Mouse (Mus musculus) MEL (cell line): ENCODE measurements around the gene Telo2. TPM values are rescaled to one million over a fixed set of nuclear protein-coding genes. Genes with fewer than 3 reads are reported as not detected.

ENCODE experiments used
- DNase-seq: peaks from one replicate; pipeline ENCODE4 v3.0.0; 2011; ENCODE audit warnings: low read depth, low spot score
- H3K27ac ChIP-seq: 2 replicates; pipeline ENCODE4 v1.5.1; 2012; ENCODE audit warnings: low read depth, mild to moderate bottlenecking, control low read depth, low read length, moderate library complexity; ENCODE audit not compliant: control insufficient read depth
- H3K27me3 ChIP-seq, 2 experiments: fragments of 150-350 bp in 1 of 2; sonication (generic) in 1 of 2; 2 replicates each; pipeline ENCODE4 v1.6.1; 2012; ENCODE audit warnings: low read length in 2 of 2, mild to moderate bottlenecking in 2 of 2, improper control_type of control experiment in 1 of 2, moderate library complexity in 1 of 2; ENCODE audit not compliant: insufficient read depth in 2 of 2, control insufficient read depth in 1 of 2
- H3K36me3 ChIP-seq, 2 experiments: 2 replicates each; pipeline ENCODE4 v1.6.1; 2012 to 2014; ENCODE audit warnings: low read length in 2 of 2, improper control_type of control experiment in 1 of 2, inconsistent platforms in 1 of 2, mild to moderate bottlenecking in 1 of 2; ENCODE audit not compliant: insufficient read depth in 2 of 2, control insufficient read depth in 1 of 2
- H3K4me1 ChIP-seq, 2 experiments: fragments of 150-350 bp in 1 of 2; sonication (generic) in 1 of 2; 2 replicates each; pipeline ENCODE4 v1.6.1; 2012; ENCODE audit warnings: low read length in 2 of 2, improper control_type of control experiment in 1 of 2, mild to moderate bottlenecking in 1 of 2; ENCODE audit not compliant: insufficient read depth in 2 of 2, control insufficient read depth in 1 of 2
- H3K4me3 ChIP-seq, 2 experiments: fragments of 150-350 bp in 1 of 2; sonication (generic) in 1 of 2; 2 replicates each; pipeline ENCODE4 v1.5.1; 2012; ENCODE audit warnings: low read depth in 2 of 2, low read length in 2 of 2, mild to moderate bottlenecking in 2 of 2, moderate library complexity in 2 of 2, control low read depth in 1 of 2, improper control_type of control experiment in 1 of 2; ENCODE audit not compliant: control insufficient read depth in 1 of 2, insufficient read depth in 1 of 2
- H3K79me2 ChIP-seq: 2 replicates; pipeline ENCODE4 v1.6.1; 2012; ENCODE audit warnings: mild to moderate bottlenecking, low read length, moderate library complexity; ENCODE audit not compliant: control insufficient read depth, poor library complexity, insufficient read depth
- H3K9ac ChIP-seq: 2 replicates; pipeline ENCODE4 v1.6.1; 2012; ENCODE audit warnings: low read depth, mild to moderate bottlenecking, control low read depth, low read length, moderate library complexity; ENCODE audit not compliant: control insufficient read depth, poor library complexity, severe bottlenecking
- H3K9me3 ChIP-seq: fragments of 150-350 bp; sonication (generic); replicated peaks from 2 replicates; pipeline ENCODE4 v1.6.1; 2012; ENCODE audit warnings: mild to moderate bottlenecking, low read length, improper control_type of control experiment, moderate library complexity; ENCODE audit not compliant: insufficient read depth
- BHLHE40 ChIP-seq: IDR thresholded peaks from 2 replicates; pipeline ENCODE4 v1.6.1; 2012; ENCODE audit warnings: low read depth, mild to moderate bottlenecking, inconsistent platforms, low read length, improper control_type of control experiment, borderline replicate concordance
- CHD1 ChIP-seq: IDR thresholded peaks from 2 replicates; pipeline ENCODE4 v1.6.1; 2012; ENCODE audit warnings: low read depth, mild to moderate bottlenecking, inconsistent platforms, low read length, improper control_type of control experiment
- CHD2 ChIP-seq: IDR thresholded peaks from 2 replicates; pipeline ENCODE4 v1.6.1; 2011; ENCODE audit warnings: low read length, improper control_type of control experiment
- CTCF ChIP-seq, 3 experiments: IDR thresholded peaks in 2 of 3; conservative IDR thresholded peaks in 1 of 3; 2 replicates each; pipeline ENCODE4 v1.5.1; 2011 to 2012; ENCODE audit warnings: low read length in 3 of 3, low read depth in 2 of 3, mild to moderate bottlenecking in 2 of 3, improper control_type of control experiment in 1 of 3, inconsistent platforms in 1 of 3, mixed read lengths in 1 of 3, moderate library complexity in 1 of 3; ENCODE audit not compliant: control insufficient read depth in 1 of 3, insufficient read depth in 1 of 3, poor library complexity in 1 of 3, severe bottlenecking in 1 of 3
- E2F4 ChIP-seq: IDR thresholded peaks from 2 replicates; pipeline ENCODE4 v1.6.1; 2011; ENCODE audit warnings: low read depth, low read length, improper control_type of control experiment, borderline replicate concordance
- ELF1 ChIP-seq: IDR thresholded peaks from 2 replicates; pipeline ENCODE4 v1.6.1; 2014; ENCODE audit warnings: low read depth, mild to moderate bottlenecking, inconsistent platforms, low read length, improper control_type of control experiment, moderate library complexity
- EP300 ChIP-seq, 2 experiments: IDR thresholded peaks; 2 replicates each; pipeline ENCODE4 v1.6.1; 2011; ENCODE audit warnings: improper control_type of control experiment in 2 of 2, low read length in 2 of 2, low read depth in 1 of 2, mild to moderate bottlenecking in 1 of 2
- GABPA ChIP-seq: IDR thresholded peaks from 2 replicates; pipeline ENCODE4 v1.6.1; 2012; ENCODE audit warnings: low read depth, mild to moderate bottlenecking, inconsistent platforms, low read length, improper control_type of control experiment, moderate library complexity
- GATA1 ChIP-seq: IDR thresholded peaks from 2 replicates; pipeline ENCODE4 v1.6.1; 2011; ENCODE audit warnings: low read depth, low read length, improper control_type of control experiment
- HCFC1 ChIP-seq: IDR thresholded peaks from 2 replicates; pipeline ENCODE4 v1.6.1; 2012; ENCODE audit warnings: low read depth, mild to moderate bottlenecking, inconsistent platforms, low read length, improper control_type of control experiment, moderate library complexity
- JUND ChIP-seq: IDR thresholded peaks from 2 replicates; pipeline ENCODE4 v1.6.1; 2011; ENCODE audit warnings: low read depth, mild to moderate bottlenecking, improper control_type of control experiment, low read length
- KAT2A ChIP-seq: conservative IDR thresholded peaks from 2 replicates; pipeline ENCODE4 v1.6.1; 2012; ENCODE audit warnings: low read depth, low read length, improper control_type of control experiment, inconsistent platforms
- MAFK ChIP-seq: IDR thresholded peaks from 2 replicates; pipeline ENCODE4 v1.6.1; 2011; ENCODE audit warnings: low read depth, mild to moderate bottlenecking, low read length, improper control_type of control experiment, borderline replicate concordance
- MAX ChIP-seq: IDR thresholded peaks from 2 replicates; pipeline ENCODE4 v1.6.1; 2011; ENCODE audit warnings: low read length, improper control_type of control experiment
- MXI1 ChIP-seq: IDR thresholded peaks from 2 replicates; pipeline ENCODE4 v1.6.1; 2011; ENCODE audit warnings: mild to moderate bottlenecking, low read depth, low read length, improper control_type of control experiment
- MYB ChIP-seq: IDR thresholded peaks from 2 replicates; pipeline ENCODE4 v1.6.1; 2011; ENCODE audit warnings: mild to moderate bottlenecking, low read depth, low read length, improper control_type of control experiment
- MYC ChIP-seq: IDR thresholded peaks from 2 replicates; pipeline ENCODE4 v1.6.1; 2011; ENCODE audit warnings: low read depth, mild to moderate bottlenecking, low read length, improper control_type of control experiment, moderate library complexity
- NRF1 ChIP-seq: IDR thresholded peaks from 2 replicates; pipeline ENCODE4 v1.6.1; 2014; ENCODE audit warnings: low read depth, mild to moderate bottlenecking, inconsistent platforms, low read length, improper control_type of control experiment, moderate library complexity; ENCODE audit not compliant: poor library complexity, insufficient read depth, severe bottlenecking
- POLR2A ChIP-seq, 2 experiments: IDR thresholded peaks; 2 replicates each; pipeline ENCODE4 v1.6.1; 2011 to 2012; ENCODE audit warnings: low read length in 2 of 2, mild to moderate bottlenecking in 2 of 2, control low read depth in 1 of 2, improper control_type of control experiment in 1 of 2, low read depth in 1 of 2, moderate library complexity in 1 of 2; ENCODE audit not compliant: control insufficient read depth in 1 of 2, insufficient read depth in 1 of 2, poor library complexity in 1 of 2
- POLR2AphosphoS5 ChIP-seq: IDR thresholded peaks from 2 replicates; pipeline ENCODE4 v1.6.1; 2012; ENCODE audit warnings: low read depth, borderline replicate concordance, mild to moderate bottlenecking, inconsistent platforms, low read length, moderate library complexity, mixed read lengths
- RAD21 ChIP-seq: IDR thresholded peaks from 2 replicates; pipeline ENCODE4 v1.6.1; 2011; ENCODE audit warnings: mild to moderate bottlenecking, low read depth, low read length, improper control_type of control experiment
- SIN3A ChIP-seq: IDR thresholded peaks from 2 replicates; pipeline ENCODE4 v1.6.1; 2012; ENCODE audit warnings: low read length, improper control_type of control experiment, inconsistent platforms
- SMC3 ChIP-seq: IDR thresholded peaks from 2 replicates; pipeline ENCODE4 v1.6.1; 2011; ENCODE audit warnings: low read depth, low read length, improper control_type of control experiment
- TAL1 ChIP-seq: IDR thresholded peaks from 2 replicates; pipeline ENCODE4 v1.6.1; 2012; ENCODE audit warnings: mild to moderate bottlenecking, inconsistent platforms, low read length, moderate library complexity, mixed read lengths
- TCF12 ChIP-seq: IDR thresholded peaks from 2 replicates; pipeline ENCODE4 v1.6.1; 2014; ENCODE audit warnings: low read depth, mild to moderate bottlenecking, inconsistent platforms, low read length, improper control_type of control experiment, moderate library complexity
- USF2 ChIP-seq, 2 experiments: IDR thresholded peaks; 2 replicates each; pipeline ENCODE4 v1.6.1; 2011 to 2012; ENCODE audit warnings: improper control_type of control experiment in 2 of 2, low read length in 2 of 2, borderline replicate concordance in 1 of 2, inconsistent platforms in 1 of 2, low read depth in 1 of 2, mild to moderate bottlenecking in 1 of 2; ENCODE audit not compliant: insufficient read depth in 1 of 2
- ZC3H11A ChIP-seq: IDR thresholded peaks from 2 replicates; pipeline ENCODE4 v1.6.1; 2012; ENCODE audit warnings: low read depth, mild to moderate bottlenecking, inconsistent platforms, low read length, improper control_type of control experiment
- ZKSCAN1 ChIP-seq: IDR thresholded peaks from 2 replicates; pipeline ENCODE4 v1.6.1; 2012; ENCODE audit warnings: low read depth, mild to moderate bottlenecking, inconsistent platforms, low read length, improper control_type of control experiment, moderate library complexity
- ZNF384 ChIP-seq: IDR thresholded peaks from 2 replicates; pipeline ENCODE4 v1.6.1; 2012; ENCODE audit warnings: low read depth, mild to moderate bottlenecking, inconsistent platforms, low read length, improper control_type of control experiment
- polyA plus RNA-seq, 2 experiments: library from polyadenylated mRNA; stranded (reverse) in 1 of 2; unstranded in 1 of 2; fragments of >175 nt in 1 of 2; fragments of >200 nt in 1 of 2; gene quantifications; 2 replicates each; pipeline versions ENCODE4 v1.2.1 to v1.2.4; 2012; ENCODE audit warnings: low replicate concordance in 2 of 2, low read depth in 1 of 2; ENCODE audit not compliant: insufficient read length in 2 of 2, insufficient read depth in 1 of 2, missing spikeins in 1 of 2
- total RNA-seq: library from RNA; depleted of rRNA; stranded (reverse); fragments of 300-350 nt; gene quantifications from 2 replicates; pipeline ENCODE4 v1.2.3, GENCODE M21; 2012

Gene Telo2
- total and polyA plus RNA-seq, 3 experiments = 20.0 to 20.9 TPM; not detected in 1

GRCm38 (mm10) chr17:25063261-25063660, 52.5 kb downstream of the Telo2 start:
- no peak overlapping the region for H3K4me3 ChIP-seq
- H3K27ac ChIP-seq = no peak overlapping the region
- no peaks in the 10 kb centered on the region for H3K79me2 ChIP-seq
- peaks cover 0 to 14% of the 10 kb centered on the region in 2 experiments; a peak in 2 of 4 replicates for H3K4me1 ChIP-seq
- no peaks in the 10 kb centered on the region for H3K27me3 ChIP-seq
- DNase-seq = no peak
- TF ChIP-seq KAT2A (no peak), RAD21 (no peak), NRF1 (no peak), POLR2A (IDR thresholded peaks at IDR 0.05; ENCODE audit: control insufficient read depth in 1 of 2, insufficient read depth in 1 of 2, low read depth in 1 of 2, low read length in 2 of 2, poor library complexity in 1 of 2) (no peak), MYB (no peak), E2F4 (no peak), MAX (no peak), SIN3A (no peak), GABPA (no peak), JUND (no peak), CHD2 (no peak), BHLHE40 (no peak), MYC (no peak), EP300 (IDR thresholded peaks at IDR 0.05; ENCODE audit: low read depth in 1 of 2, low read length in 2 of 2) (no peak), MAFK (no peak), TAL1 (no peak), CHD1 (no peak), GATA1 (no peak), ZC3H11A (no peak)
- H3K9ac ChIP-seq = no peak overlapping the region
- no peaks in the 10 kb centered on the region for H3K9me3 ChIP-seq
- peaks cover 0 to 4% of the 10 kb centered on the region in 2 experiments; a peak in 2 of 4 replicates for H3K36me3 ChIP-seq

GRCm38 (mm10) chr17:25057041-25057440, 58.7 kb downstream of the Telo2 start:
- Histone ChIP-seq H3K27me3 (no peaks in the 10 kb centered on the region), H3K4me1 (no peaks in the 10 kb centered on the region), H3K36me3 (no peaks in the 10 kb centered on the region), H3K9ac (no peak overlapping the region), H3K4me3 (no peak overlapping the region), H3K27ac (no peak overlapping the region), H3K9me3 (no peaks in the 10 kb centered on the region), H3K79me2 (no peaks in the 10 kb centered on the region)
- peak; percentile 3 for DNase-seq
- TF ChIP-seq TCF12 = no peak
- TF ChIP-seq USF2 (IDR thresholded peaks at IDR 0.05; ENCODE audit: borderline replicate concordance in 1 of 2, insufficient read depth in 1 of 2, low read depth in 1 of 2, low read length in 2 of 2) = no peak
- TF ChIP-seq SIN3A = no peak
- no peak for TF ChIP-seq ELF1
- TF ChIP-seq MAX = no peak
- TF ChIP-seq EP300 (IDR thresholded peaks at IDR 0.05; ENCODE audit: low read depth in 1 of 2, low read length in 2 of 2) = no peak
- TF ChIP-seq TAL1 = no peak
- no peak for TF ChIP-seq ZKSCAN1
- no peak for TF ChIP-seq KAT2A
- no peak for TF ChIP-seq POLR2AphosphoS5
- TF ChIP-seq ZNF384 = no peak
- TF ChIP-seq SMC3 = no peak
- no peak for TF ChIP-seq CHD1
- TF ChIP-seq HCFC1 = no peak
- no peak for TF ChIP-seq MAFK
- no peak for TF ChIP-seq MXI1
- no peak for TF ChIP-seq RAD21
- TF ChIP-seq GABPA = no peak
- TF ChIP-seq CTCF (IDR thresholded peaks at IDR 0.05 in 2 of 3, conservative IDR thresholded peaks at IDR 0.05 in 1 of 3; ENCODE audit: control insufficient read depth in 1 of 3, insufficient read depth in 1 of 3, low read depth in 2 of 3, low read length in 3 of 3, poor library complexity in 1 of 3, severe bottlenecking in 1 of 3) = no peak
- no peak for TF ChIP-seq JUND
